Mouse (Mus musculus) embryonic facial prominence, embryonic 14.5 days (tissue): ENCODE results near the gene Inka2. TPM values are rescaled to one million over a fixed set of nuclear protein-coding genes. Genes with fewer than 3 reads are reported as not detected.

ENCODE experiments used
- ATAC-seq: fragments of 200-750 bp; cut with Nextera tagmentation; 2 replicates; pipeline ENCODE4 v1.8.0; 2017; ENCODE audit warnings: low read depth, moderate number of reproducible peaks, moderate TSS enrichment
- DNase-seq: peaks from one replicate; pipeline ENCODE4 v3.0.0-alpha.2; 2015; ENCODE audit warnings: low spot score
- H3K27ac ChIP-seq: fragments of 300-500 bp; sonication (generic); replicated peaks from 2 replicates; pipeline ENCODE4 v1.5.1; 2014; ENCODE audit warnings: low read depth, mild to moderate bottlenecking, low read length, moderate library complexity
- H3K27me3 ChIP-seq: fragments of 300-500 bp; sonication (generic); replicated peaks from 2 replicates; pipeline ENCODE4 v1.6.1; 2014; ENCODE audit warnings: low read length; ENCODE audit not compliant: control insufficient read depth, insufficient read depth
- H3K36me3 ChIP-seq: fragments of 300-500 bp; sonication (generic); 2 replicates; pipeline ENCODE4 v1.6.1; 2014; ENCODE audit warnings: low read length, mixed read lengths; ENCODE audit not compliant: control insufficient read depth, insufficient read depth
- H3K4me1 ChIP-seq: fragments of 300-500 bp; sonication (generic); 2 replicates; pipeline ENCODE4 v1.6.1; 2014; ENCODE audit warnings: antibody characterized with exemption, low read length; ENCODE audit not compliant: control insufficient read depth, insufficient read depth
- H3K4me2 ChIP-seq: fragments of 300-500 bp; sonication (generic); 2 replicates; pipeline ENCODE4 v1.6.1; 2014; ENCODE audit warnings: low read depth, mild to moderate bottlenecking, low read length, moderate library complexity, mixed read lengths
- H3K4me3 ChIP-seq: fragments of 300-500 bp; sonication (generic); 2 replicates; pipeline ENCODE4 v1.5.1; 2014; ENCODE audit warnings: low read depth, mild to moderate bottlenecking, low read length
- H3K9ac ChIP-seq: fragments of 300-500 bp; sonication (generic); 2 replicates; pipeline ENCODE4 v1.6.1; 2014; ENCODE audit warnings: low read depth, mild to moderate bottlenecking, low read length, moderate library complexity, mixed read lengths
- H3K9me3 ChIP-seq: fragments of 300-500 bp; sonication (generic); 2 replicates; pipeline ENCODE4 v1.6.1; 2016; ENCODE audit warnings: low read length; ENCODE audit not compliant: control insufficient read depth
- WGBS: fragments of 180-500 bp; shearing (Covaris S2); extraction: QIAGEN DNeasy Blood & Tissue Kit; methylation state at CpG from one replicate; pipeline ENCODE4 v1.1.7; 2014; 5-methylcytosine and 5-hydroxymethylcytosine counted together
- polyA plus RNA-seq: library from polyadenylated mRNA; unstranded; fragments of >200 nt; fragmentation: Nextera tagmentation; extraction: Ambion mirVana; gene quantifications from 2 replicates; pipeline ENCODE4 v1.2.1, GENCODE M21; 2014

The Inka2 gene
- polyA plus RNA-seq, 1 experiment from 2014 or later: 2.8 TPM

GRCm38 (mm10) chr3:105769380-105769779 lies 65.0 kb downstream of the Inka2 start:
- H3K27me3 ChIP-seq: no peaks in the 10 kb centered on the region
- no peaks in the 10 kb centered on the region for H3K9me3 ChIP-seq
- H3K4me3 ChIP-seq: no peak overlapping the region
- H3K36me3 ChIP-seq: no peaks in the 10 kb centered on the region
- no peak overlapping the region for H3K4me2 ChIP-seq
- ATAC-seq (no peak), DNase-seq (no peak)
- H3K4me1 ChIP-seq: no peaks in the 10 kb centered on the region
- H3K9ac ChIP-seq: no peak overlapping the region
- WGBS: 80% methylated on average over 2 of the region's 2 CpGs
- H3K27ac ChIP-seq: no peak overlapping the region

Other genes starting within 250 kb of the Inka2 start
- gene Ddx20, start 17.0 kb upstream of the Inka2 start, polyA plus RNA-seq: 27.6 and 31.5 TPM in 2 replicates
- gene Rap1a, start 96.7 kb downstream of the Inka2 start, polyA plus RNA-seq: 85.5 and 92.9 TPM in 2 replicates
- gene Adora3, start 166.3 kb downstream of the Inka2 start, polyA plus RNA-seq: 1.4 and 3.0 TPM in 2 replicates
- 0.68 and 0.89 TPM in 2 replicates for gene Tmigd3, start 166.3 kb downstream of the Inka2 start, polyA plus RNA-seq
- gene I830077J02Rik, start 228.1 kb downstream of the Inka2 start, polyA plus RNA-seq: 0.47 and 0.70 TPM in 2 replicates